Mouse (Mus musculus): ENCODE measurements around the gene Atl2. TPM values are rescaled to one million over a fixed set of nuclear protein-coding genes. Genes with fewer than 3 reads are reported as not detected.

Gene Atl2
- total and polyA plus RNA-seq, 2 experiments from 2014 or later: 24.3 to 34.9 TPM

GRCm38 (mm10) chr17:79802056-79802455 lies 93.9 kb downstream of the Atl2 start:
- peak; percentile 27 for DNase-seq (ENCODE audit: low spot score)
- WGBS: 46% methylated on average over 7 of the region's 7 CpGs
- H3K27ac ChIP-seq: no peak overlapping the region
- no peak for TF ChIP-seq CTCF (IDR thresholded peaks at IDR 0.05; ENCODE audit: low read depth)
- H3K4me3 ChIP-seq (ENCODE audit: low read length): no peak overlapping the region
- no peak overlapping the region for H3K4me2 ChIP-seq (ENCODE audit: low read depth, low read length)
- H3K36me3 ChIP-seq (ENCODE audit: insufficient read depth, low read length): no peaks in the 10 kb centered on the region
- no peaks in the 10 kb centered on the region for H3K27me3 ChIP-seq (ENCODE audit: insufficient read depth, low read length)
- no peak for ATAC-seq
- no peak overlapping the region for H3K9ac ChIP-seq (replicated peaks; ENCODE audit: low read length)
- H3K4me1 ChIP-seq (ENCODE audit: insufficient read depth, low read length): no peaks in the 10 kb centered on the region
- no peaks in the 10 kb centered on the region for H3K9me3 ChIP-seq (ENCODE audit: low read length)

- no peak for TF ChIP-seq CTCF (IDR thresholded peaks at IDR 0.05; ENCODE audit: low read depth)
- no peaks in the 10 kb centered on the region for H3K36me3 ChIP-seq (ENCODE audit: insufficient read depth, low read length)
- DNase-seq (ENCODE audit: low spot score) (no peak), ATAC-seq (no peak)
- H3K9me3 ChIP-seq (ENCODE audit: low read length): no peaks in the 10 kb centered on the region
- H3K4me3 ChIP-seq (ENCODE audit: low read length): no peak overlapping the region
- 94% methylated on average over 10 of the region's 10 CpGs for WGBS
- H3K4me1 ChIP-seq (ENCODE audit: insufficient read depth, low read length): no peaks in the 10 kb centered on the region
- H3K9ac ChIP-seq (replicated peaks; ENCODE audit: low read length): no peak overlapping the region
- H3K4me2 ChIP-seq (ENCODE audit: low read depth, low read length): no peak overlapping the region
- no peaks in the 10 kb centered on the region for H3K27me3 ChIP-seq (ENCODE audit: insufficient read depth, low read length)
- H3K27ac ChIP-seq: no peak overlapping the region
Measured at GRCm38 (mm10) chr17:79798831-79799230, 97.1 kb downstream of the Atl2 start.

Other genes starting within 250 kb of the Atl2 start
- gene Cyp1b1, start 181.1 kb downstream of the Atl2 start, total RNA-seq (2014; rRNA removed): 6.3 and 12.8 TPM in 2 replicates
- gene Cyp1b1, start 181.1 kb downstream of the Atl2 start, polyA plus RNA-seq (2015; fragmentation: Nextera tagmentation; extraction: Ambion mirVana): 6.2 and 6.5 TPM in 2 replicates
- 41.8 and 52.7 TPM in 2 replicates for gene Hnrnpll, start 166.2 kb upstream of the Atl2 start, total RNA-seq (2014; rRNA removed)
- 40.0 and 40.2 TPM in 2 replicates for gene Hnrnpll, start 166.2 kb upstream of the Atl2 start, polyA plus RNA-seq (2015; fragmentation: Nextera tagmentation; extraction: Ambion mirVana)
- gene Galm, start 231.3 kb upstream of the Atl2 start, total RNA-seq (2014; rRNA removed): 1.9 and 2.6 TPM in 2 replicates
- 2.4 and 2.8 TPM in 2 replicates for gene Galm, start 231.3 kb upstream of the Atl2 start, polyA plus RNA-seq (2015; fragmentation: Nextera tagmentation; extraction: Ambion mirVana)